Mouse (Mus musculus) gonadal fat pad, adult 2 months (tissue): Measurements from ENCODE around the gene Svep1. TPM values are rescaled to one million over a fixed set of nuclear protein-coding genes. Genes with fewer than 3 reads are reported as not detected.

Experiments used
- DNase-seq: peaks from one replicate; pipeline ENCODE4 v3.0.0-alpha.2; 2012; ENCODE audit warnings: low read depth
- polyA plus RNA-seq: library from polyadenylated mRNA; depleted of rRNA; stranded (reverse); fragments of >200 nt; gene quantifications from 2 replicates; pipeline ENCODE4 v1.2.3, GENCODE M21; 2012

Svep1 gene
- polyA plus RNA-seq, 1 experiment = 12.2 TPM

- DNase-seq = no peak
These were observed 36.2 kb downstream of the Svep1 start for GRCm38 (mm10) chr4:58170430-58170829.

- no peak for DNase-seq
These were observed 36.7 kb downstream of the Svep1 start for GRCm38 (mm10) chr4:58169918-58170317.

GRCm38 (mm10) chr4:58168366-58168765 is 38.3 kb downstream of the Svep1 start:
- DNase-seq = peak; percentile 37

GRCm38 (mm10) chr4:58165711-58166110 is 40.9 kb downstream of the Svep1 start:
- DNase-seq = no peak

- no peak for DNase-seq
These were observed 44.8 kb downstream of the Svep1 start for GRCm38 (mm10) chr4:58161901-58162300.

- no peak for DNase-seq
These were observed 47.1 kb downstream of the Svep1 start for GRCm38 (mm10) chr4:58159564-58159963.

- DNase-seq = no peak
These were observed 56.4 kb downstream of the Svep1 start for GRCm38 (mm10) chr4:58150301-58150700.

GRCm38 (mm10) chr4:58149186-58149585 is 57.5 kb downstream of the Svep1 start:
- DNase-seq = no peak

GRCm38 (mm10) chr4:58148547-58148946 is 58.1 kb downstream of the Svep1 start:
- DNase-seq = no peak

- no peak for DNase-seq
These were observed 60.0 kb downstream of the Svep1 start for GRCm38 (mm10) chr4:58146676-58147075.

GRCm38 (mm10) chr4:58139764-58140556 is 66.7 kb downstream of the Svep1 start:
- no peak for DNase-seq

GRCm38 (mm10) chr4:58139241-58139640 is 67.4 kb downstream of the Svep1 start:
- DNase-seq = no peak

GRCm38 (mm10) chr4:58133610-58134309 is 72.9 kb downstream of the Svep1 start:
- no peak for DNase-seq

- DNase-seq = no peak
These were observed 76.8 kb downstream of the Svep1 start for GRCm38 (mm10) chr4:58129844-58130243.

GRCm38 (mm10) chr4:58127024-58127423 is 79.6 kb downstream of the Svep1 start:
- no peak for DNase-seq

- DNase-seq = no peak
These were observed 91.2 kb downstream of the Svep1 start for GRCm38 (mm10) chr4:58115452-58115851.

GRCm38 (mm10) chr4:58111008-58111407 is 95.7 kb downstream of the Svep1 start:
- DNase-seq = no peak

GRCm38 (mm10) chr4:58109793-58110192 is 96.9 kb downstream of the Svep1 start:
- DNase-seq = no peak

- DNase-seq = no peak
These were observed 98.3 kb downstream of the Svep1 start for GRCm38 (mm10) chr4:58108364-58108763.

GRCm38 (mm10) chr4:58097732-58098131 is 108.9 kb downstream of the Svep1 start:
- no peak for DNase-seq

- DNase-seq = no peak
These were observed 119.9 kb downstream of the Svep1 start for GRCm38 (mm10) chr4:58086738-58087137.

GRCm38 (mm10) chr4:58086151-58086550 is 120.5 kb downstream of the Svep1 start:
- no peak for DNase-seq

GRCm38 (mm10) chr4:58085340-58085739 is 121.3 kb downstream of the Svep1 start:
- no peak for DNase-seq
